Mouse (Mus musculus): Measurements from ENCODE around the gene Anapc15. TPM values are rescaled to one million over a fixed set of nuclear protein-coding genes. Genes with fewer than 3 reads are reported as not detected.
"Not testable (repeated sequence)": the region's sequence is repeated elsewhere in the genome, so short reads cannot be mapped to it uniquely, and the experiment has no call there.

The Anapc15 gene
- total RNA-seq, 2 experiments from 2014 or later = 37.0 to 40.0 TPM

DNA sequence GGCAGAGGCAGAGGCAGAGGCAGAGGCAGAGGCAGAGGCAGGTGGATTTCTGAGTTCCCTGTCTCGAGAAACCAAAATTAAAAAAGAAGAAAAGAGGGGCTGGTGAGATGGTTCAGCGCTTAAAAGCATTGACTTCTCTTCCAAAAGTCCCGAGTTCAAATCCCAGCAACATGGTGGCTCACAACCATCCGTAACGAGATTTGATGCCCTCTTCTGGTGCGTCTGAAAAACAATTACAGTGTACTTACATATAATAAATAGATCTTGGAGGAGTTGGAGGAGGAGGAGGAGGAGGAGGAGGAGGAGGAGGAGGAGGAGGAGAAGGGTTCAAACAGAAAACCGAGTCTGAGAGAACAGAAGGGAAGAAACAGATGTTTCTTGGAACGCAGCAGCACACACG lies 32.2 kb downstream of the Anapc15 start:
- intact Hi-C loops (cut with DNase I) = loop anchor here (10.0 kb wide), 1 partner anchor 231 kb away; the partner anchor contains the start of gene Clpb
- DNase-seq = no peak

DNA sequence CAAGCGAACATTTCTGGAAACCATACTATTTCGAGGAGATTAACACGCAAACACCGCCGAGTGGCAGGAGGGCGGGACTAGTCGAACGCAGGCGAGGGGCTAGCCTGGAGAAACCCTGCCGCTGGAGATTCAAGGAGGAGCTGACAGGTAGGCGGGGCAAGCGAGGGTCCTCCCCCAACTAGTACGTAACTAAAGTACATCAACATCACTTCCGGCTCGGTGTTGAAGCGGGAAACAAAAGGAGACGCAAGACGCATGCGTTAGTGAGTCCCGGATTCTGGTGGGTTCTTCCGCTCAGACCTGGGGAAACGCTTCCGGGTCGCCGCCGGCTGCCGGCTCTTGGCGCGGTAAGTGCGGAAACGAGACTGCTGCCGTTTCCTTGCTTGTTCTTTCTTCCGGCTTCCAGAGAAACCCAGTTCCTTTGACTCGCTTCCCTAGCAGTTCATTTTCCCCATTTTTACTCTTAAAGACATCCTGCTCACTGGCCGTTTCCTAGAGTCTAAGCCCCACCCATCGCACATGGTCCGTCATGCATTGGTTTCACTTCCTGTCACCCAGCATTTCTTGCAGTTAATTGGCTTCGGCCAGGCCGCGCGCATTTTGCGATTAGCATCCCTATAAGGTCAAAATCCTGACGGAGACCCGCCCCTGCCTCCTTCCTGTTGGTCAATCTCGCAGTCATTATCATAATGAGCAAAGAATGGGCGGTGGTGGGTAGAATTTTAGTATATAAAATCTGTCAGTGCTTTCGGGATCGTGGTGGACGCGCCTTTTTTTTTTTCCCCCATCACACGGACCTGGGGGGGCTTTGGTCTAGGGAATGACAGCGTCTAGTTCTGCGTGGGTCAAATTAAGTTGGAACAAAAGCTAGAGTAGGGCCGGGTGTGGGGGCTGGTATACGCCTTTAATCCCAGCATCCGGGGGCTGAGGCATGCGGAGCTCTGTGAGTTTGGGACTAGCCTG lies 32.9 kb downstream of the Anapc15 start:
- intact Hi-C loops (cut with DNase I) = loop anchor here (10.0 kb wide), 1 partner anchor 232 kb away; the partner anchor contains the start of gene Clpb
- DNase-seq = peak; percentile 98

DNA sequence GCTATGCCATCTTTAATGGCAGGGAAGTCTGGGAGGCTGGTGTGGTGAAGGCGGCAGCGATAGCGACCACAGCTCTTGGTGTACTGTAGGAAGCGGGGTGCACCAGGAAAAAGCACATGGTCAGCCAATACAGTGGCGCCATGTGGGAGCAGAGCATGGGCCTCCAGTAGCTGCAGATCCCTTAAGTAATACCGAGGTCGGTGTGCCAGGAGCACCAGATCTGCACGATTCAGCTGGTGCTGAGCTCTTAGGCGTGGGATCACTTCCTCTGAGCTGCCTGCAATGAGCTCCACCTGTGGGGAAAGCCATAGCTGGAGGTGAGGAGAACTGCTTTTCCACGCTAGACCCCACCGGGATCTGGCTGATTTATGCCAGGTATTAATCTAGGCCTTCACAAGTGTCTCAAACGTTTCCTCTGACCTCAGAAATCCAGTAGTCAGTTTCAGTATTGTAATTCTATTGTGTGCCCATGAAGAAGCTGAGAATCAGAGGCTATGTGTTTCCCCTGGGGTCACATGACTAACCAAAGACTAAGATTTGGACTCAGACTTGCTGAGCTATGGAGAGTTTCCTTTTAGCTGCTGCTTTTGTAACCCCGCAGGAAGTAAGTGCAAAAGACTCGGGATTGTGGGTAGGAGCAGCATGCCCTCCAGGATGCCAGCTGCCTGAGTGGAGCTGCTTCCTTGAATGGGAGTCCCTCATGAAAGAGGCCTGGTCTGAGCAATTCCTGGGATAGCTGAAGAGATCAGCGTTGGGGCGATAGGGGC lies 37.0 kb downstream of the Anapc15 start:
- DNase-seq = no peak
- intact Hi-C loops (cut with DNase I) = no loop called here

DNA sequence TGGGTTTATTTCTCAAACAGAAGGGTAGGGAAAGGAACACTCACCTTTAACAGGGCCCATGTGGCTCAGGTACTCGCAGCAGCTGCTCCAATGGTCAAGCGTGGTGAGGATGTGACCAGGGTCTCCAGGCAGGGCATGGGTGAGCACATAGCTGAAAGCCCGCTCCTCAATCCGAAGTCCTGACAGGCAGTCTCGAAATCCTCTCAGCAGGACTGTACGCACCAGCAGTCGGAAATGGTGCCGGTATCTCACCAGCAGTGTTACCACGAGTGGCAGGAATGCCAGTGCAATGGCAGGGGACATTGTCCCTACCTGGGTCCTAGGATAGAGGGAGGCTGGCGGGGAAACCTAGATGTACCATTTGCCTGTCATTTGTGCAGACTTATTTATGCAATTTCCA lies 38.5 kb downstream of the Anapc15 start:
- intact Hi-C loops (cut with DNase I) = no loop called here
- no peak for DNase-seq

DNA sequence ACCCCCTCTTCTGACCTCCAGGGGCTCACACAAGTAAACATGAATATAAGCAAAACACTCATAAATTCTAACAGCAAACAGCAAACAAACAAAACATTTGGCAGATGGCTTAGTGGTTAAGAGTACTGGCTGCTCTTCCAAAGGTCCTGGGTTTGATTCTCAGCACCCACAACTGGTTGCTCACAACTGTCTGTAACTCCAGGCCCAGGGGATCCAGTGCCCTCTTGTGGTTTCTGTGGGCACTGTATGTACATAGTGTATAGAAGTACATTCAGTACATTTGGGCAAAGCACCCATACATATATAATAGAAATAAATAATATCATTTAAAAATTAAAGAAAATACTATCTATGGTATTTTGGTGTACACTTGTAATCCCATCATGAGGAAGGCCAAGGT lies 39.3 kb downstream of the Anapc15 start:
- intact Hi-C loops (cut with DNase I) = no loop called here

DNA sequence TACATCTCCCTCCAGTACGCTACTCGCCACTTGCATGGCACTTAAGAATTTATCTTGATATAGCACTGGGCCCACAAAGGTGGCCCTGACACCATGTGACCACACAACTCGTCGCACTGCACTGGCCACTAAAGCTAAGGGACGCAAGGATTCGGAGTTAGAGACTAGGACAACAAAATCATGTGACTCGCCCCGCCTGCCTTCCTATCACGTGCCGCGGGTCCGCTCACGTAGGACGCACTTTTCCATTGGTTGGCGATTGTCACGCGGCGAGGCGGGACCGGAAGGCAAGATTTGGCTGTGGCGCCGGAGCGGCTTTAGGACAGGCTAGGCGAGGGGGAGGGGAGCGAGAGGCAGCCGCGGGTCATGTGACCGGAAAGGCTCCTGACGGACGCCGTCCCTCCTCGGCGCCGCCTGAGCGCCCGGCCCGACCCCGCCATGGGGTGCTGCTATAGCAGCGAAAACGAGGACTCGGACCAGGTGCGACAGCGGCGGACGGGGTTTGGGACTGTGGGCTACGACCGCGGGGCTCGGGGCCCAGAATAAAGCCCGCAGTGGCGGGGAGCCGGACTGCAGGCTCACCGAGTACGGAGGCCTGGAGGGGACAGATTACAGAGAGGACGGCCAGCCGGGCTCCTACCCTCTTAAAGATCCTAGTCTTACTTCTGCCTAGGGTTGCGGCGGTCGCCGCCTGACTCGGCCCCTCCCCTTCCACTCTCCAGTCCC lies 42.2 kb downstream of the Anapc15 start, which contains the start of gene Lamtor1:
TSS of gene Lamtor1 (plus strand) at position 344 of the 726 bp plus-strand sequence.
- intact Hi-C loops (cut with DNase I) = no loop called here
- DNase-seq = peak; percentile 100

More for the DNA sequence above, 39.3 kb downstream of the Anapc15 start:
- DNase-seq = no peak

DNA sequence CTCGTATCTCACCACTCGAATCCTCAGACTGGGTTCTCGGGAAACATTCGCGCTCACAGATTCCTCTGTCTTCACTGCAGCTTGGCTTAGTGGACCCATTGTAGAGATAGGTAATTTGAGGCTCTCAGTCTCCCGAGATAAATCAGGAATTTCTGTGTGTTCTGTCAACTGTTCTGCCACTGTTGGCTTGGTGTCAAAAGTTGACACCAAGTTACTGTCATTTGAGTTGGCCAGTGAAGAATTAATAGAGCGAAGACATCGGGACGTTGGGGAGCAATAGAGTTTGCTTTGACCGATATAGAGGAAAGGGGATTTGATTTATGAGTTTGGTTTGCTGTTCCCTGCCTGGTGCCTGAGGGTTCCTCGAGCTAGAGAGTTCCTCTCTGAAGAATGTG lies 42.8 kb downstream of the Anapc15 start, which contains the start of gene Tomt:
TSS of gene Tomt (minus strand) at position 73 of the 395 bp plus-strand sequence.
- DNase-seq = no peak
- intact Hi-C loops (cut with DNase I) = no loop called here

DNA sequence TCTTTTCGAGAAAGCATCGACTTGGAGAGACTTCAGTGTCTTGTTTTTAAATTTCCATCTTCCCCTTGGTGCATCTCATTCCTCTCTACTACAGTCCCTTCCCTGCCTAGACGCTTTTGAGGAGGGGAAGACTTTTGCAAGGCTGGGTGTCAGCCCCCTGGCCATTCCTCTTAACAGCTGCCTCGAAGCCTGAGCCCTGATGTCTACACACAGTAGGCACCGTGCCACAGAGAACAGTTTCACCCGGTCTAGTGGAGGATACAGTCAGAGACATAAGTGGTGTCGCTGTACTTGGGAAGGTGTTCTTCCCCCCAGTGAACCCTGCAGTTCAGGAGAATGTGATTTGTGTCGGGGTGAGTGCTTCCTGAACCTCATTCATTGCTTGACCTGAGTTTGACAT lies 43.2 kb downstream of the Anapc15 start:
- intact Hi-C loops (cut with DNase I) = no loop called here
- no peak for DNase-seq

DNA sequence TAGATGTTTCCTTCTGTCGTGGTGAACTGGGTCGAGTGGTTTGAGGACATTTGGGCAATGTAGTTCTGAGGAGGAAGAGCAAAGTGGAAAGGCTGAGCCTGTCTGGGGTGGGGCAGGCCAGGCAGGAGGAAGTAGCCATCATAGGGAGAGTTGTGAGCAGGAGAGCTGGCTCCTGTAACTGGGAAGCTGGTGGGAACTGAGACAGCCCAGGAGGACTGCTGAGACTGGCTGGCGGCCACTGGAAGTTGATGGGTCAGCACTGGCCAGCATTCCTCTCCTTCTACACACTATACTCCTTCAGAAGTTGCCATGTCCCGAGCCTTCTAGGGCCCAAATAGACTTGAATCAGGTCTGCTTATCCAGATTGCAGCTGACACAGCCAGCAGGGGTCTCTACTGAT lies 44.9 kb downstream of the Anapc15 start:
- intact Hi-C loops (cut with DNase I) = no loop called here
- no peak for DNase-seq

DNA sequence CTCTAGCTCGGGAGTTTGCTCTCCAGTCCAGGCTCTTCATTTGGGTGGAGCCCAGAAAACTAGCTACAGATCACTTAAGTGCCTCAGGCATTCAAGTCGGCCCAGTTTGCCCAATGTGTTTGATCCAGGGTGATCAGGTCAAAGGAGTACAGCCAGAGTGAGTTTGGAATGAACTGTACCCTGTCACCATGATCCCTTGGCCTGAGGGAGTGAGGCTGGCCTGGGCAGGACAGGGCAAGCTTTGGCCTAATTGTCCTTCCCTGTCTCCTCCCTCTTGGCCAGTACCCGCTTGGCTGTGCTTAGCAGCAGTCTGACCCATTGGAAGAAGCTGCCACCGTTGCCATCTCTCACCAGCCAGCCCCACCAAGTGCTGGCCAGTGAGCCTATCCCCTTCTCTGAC lies 46.6 kb downstream of the Anapc15 start:
- intact Hi-C loops (cut with DNase I) = loop anchor here (10.0 kb wide), 1 partner anchor 165 kb away; no protein-coding TSS in a partner anchor

DNA sequence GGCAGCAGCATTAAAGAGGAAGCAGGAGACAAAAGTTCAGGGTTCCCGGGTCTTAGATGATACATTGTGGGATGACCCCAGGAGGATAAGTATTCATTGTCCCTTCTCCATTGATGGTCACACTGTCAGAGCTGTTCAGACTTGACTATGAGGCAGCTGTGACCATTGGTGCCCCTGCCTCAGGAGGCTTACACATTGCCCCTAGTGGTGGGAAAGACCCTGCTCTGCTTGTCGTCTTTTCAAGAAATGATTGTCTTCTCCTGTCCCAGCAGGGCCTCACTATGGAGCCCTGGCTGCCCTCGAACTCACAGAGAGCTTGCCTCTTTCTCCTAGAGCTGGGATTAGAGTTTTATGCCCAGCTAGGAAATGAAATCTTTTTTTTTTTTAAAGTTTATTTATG lies 48.5 kb downstream of the Anapc15 start:
- intact Hi-C loops (cut with DNase I) = loop anchor here (10.0 kb wide), 1 partner anchor 163 kb away; no protein-coding TSS in a partner anchor
- DNase-seq = no peak

More for the DNA sequence above, 46.6 kb downstream of the Anapc15 start:
- no peak for DNase-seq

DNA sequence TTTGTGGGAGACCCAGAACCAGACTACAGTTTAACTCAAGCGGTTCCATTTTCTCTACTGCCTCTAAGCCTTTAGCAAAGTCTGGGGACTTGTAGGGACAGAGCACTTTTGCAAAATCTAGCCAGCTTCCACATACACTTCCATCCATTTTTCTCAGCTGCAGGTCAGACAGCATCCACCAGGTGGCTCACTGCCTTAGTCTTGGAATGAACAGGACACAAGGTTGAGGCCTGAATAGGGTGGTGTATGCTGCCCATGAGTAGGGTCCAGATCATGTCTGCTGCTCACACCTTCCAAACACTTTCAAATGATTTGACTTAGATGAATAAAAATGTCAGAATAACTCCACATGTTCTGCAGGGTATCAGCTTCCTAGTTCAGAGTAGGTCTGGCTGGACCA lies 54.6 kb downstream of the Anapc15 start:
- DNase-seq = peak; percentile 59
- intact Hi-C loops (cut with DNase I) = loop anchor here (10.0 kb wide), 1 partner anchor 157 kb away; no protein-coding TSS in a partner anchor

DNA sequence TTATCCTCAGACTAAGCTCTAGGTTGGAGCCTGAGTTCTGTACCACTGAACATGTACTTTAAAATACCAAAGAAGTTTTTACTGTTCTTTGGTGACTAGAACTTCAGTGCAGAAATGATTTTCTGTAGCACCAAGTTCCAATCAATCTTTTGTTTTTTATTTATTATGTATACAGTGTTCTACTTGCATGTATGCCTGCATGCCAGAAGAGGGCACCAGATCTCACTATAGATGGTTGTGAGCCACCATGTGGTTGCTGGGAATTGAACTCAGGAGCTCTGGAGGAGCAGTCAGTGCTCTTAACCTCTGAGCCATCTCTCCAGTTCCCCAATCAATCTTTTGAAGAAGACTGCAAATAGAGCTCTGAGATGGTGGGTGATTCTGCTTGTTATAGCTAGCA lies 62.4 kb downstream of the Anapc15 start:
- intact Hi-C loops (cut with DNase I) = not testable (repeated sequence)

DNA sequence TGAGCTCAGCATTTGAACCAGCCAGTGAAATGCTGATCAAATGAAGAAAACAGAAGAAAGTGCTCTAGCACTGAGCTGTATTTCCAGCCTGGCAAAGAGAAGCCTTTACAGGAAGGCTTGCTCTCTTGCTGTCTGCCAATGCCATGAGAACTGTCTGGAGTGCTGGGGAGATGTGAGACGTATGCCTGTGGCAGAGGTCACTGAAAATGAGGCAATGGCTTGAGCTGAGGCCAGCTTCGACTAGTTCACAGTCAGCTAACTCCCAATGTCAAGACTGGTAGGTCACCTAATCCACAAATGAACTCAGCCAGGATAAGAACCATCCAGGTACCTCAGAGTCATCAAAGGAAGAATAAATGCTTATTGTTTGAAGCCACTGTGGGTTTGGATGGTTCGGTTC lies 64.6 kb downstream of the Anapc15 start:
- intact Hi-C loops (cut with DNase I) = no loop called here
- no peak for DNase-seq

More for the DNA sequence above, 62.4 kb downstream of the Anapc15 start:
- DNase-seq = not testable (repeated sequence)

DNA sequence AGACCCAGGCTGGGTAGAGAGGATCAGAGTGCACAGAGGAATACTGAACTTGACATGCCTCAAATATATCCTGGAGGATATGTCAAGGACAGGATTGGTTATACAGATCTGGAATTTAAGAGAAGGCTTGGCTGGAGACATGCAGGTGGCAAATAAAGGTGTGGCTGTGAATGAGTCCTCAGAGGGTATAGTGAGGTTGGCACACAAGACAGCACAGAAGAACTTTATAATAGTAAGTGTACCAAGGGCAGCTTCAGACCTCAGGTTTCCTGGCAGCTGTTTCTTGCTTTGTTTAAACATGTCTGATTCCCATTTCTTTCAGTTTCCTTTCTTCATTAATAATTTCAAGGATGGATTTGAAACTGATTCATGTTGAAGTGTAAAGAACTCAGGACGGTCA lies 69.0 kb downstream of the Anapc15 start:
- DNase-seq = no peak
- intact Hi-C loops (cut with DNase I) = no loop called here

DNA sequence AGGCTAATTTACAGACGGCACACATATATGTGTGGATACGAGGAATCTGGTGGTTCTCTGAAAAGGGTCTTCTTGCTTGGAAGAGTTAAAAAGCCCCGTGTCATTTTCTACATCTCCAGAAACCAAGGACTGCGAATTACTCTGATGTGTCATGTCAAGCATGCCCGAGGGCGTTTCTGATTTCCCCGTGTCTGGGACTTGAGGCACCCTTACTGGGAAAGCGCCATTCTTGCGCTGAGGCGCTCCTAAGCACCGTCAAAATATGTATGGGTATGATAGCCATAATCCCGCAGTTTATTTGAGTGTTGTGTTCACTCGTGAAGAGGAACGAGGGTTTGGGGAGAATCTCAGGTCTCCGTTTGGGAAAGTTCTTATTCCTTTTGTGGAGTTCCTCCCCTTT lies 69.8 kb downstream of the Anapc15 start:
- intact Hi-C loops (cut with DNase I) = no loop called here
- peak; percentile 23 for DNase-seq

DNA sequence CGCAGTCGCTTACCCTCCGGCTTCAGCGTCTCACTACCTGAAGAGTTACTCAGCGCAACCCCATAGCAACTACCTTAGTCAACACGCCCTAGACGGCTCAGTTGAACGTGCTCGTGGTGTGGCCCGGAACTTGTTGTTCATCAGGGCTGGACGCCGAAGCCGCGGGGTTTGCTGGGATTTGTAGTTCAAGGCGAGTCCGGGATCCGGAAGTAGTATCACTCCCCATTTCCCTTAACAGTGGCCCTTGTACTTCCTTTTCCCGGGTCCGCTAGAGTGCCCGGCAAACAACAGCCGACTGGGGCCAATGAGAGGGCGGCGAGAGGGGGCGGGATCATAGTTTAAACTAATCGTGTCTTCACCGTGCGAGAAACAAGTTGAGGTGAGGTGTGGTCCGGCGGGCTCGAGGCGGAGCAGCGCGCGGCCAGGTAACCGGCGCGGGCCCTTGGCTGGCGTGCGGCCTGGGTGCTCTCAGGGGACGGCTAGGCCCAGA lies 70.3 kb downstream of the Anapc15 start, which contains the start of the genes Lrrc51 and Numa1:
TSS of gene Lrrc51 (minus strand) at position 145 of the 490 bp plus-strand sequence.
TSS of gene Numa1 (plus strand) at position 361 of the 490 bp plus-strand sequence.
- intact Hi-C loops (cut with DNase I) = no loop called here
- DNase-seq = peak; percentile 95

DNA sequence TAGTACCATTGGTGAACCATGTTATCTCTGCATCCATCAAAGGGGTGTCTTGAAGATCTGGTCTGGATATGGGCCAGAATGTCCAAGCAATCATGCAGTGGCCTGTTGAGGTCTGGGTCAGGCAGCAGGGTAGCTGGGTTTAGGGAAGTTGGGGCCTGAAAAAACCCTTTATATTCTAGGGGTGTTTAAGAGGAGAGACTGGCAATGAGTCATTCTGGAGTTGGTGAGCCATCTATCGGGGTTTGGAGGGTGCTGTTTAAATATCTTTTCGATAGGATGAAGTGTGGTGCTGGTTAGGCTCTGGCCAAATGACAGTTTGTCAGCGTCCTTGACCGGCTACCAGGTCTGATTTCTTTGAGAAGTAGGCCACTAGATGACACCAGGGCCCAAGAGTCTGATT lies 72.4 kb downstream of the Anapc15 start:
- intact Hi-C loops (cut with DNase I) = no loop called here

DNA sequence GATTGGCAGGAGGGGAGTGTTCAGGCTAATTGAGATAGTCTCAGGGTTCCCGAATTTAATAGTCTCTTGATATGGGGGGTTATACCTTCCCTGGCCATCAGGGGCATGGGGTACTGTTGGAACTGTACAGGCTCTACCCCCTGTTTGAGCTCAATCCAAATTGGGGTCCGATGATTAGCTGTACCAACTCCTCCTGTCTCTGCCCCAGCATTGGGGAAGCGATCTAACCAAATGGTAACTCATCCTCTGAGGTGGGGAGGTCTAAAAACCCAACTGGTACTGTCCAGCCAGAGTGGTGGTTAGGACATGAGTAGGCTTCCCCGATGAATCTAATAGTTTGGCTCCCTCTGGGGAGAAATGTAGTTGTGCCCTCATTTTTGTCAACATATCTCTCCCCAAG lies 73.5 kb downstream of the Anapc15 start:
- no peak for DNase-seq
- intact Hi-C loops (cut with DNase I) = no loop called here

More for the DNA sequence above, 72.4 kb downstream of the Anapc15 start:
- DNase-seq = no peak

DNA sequence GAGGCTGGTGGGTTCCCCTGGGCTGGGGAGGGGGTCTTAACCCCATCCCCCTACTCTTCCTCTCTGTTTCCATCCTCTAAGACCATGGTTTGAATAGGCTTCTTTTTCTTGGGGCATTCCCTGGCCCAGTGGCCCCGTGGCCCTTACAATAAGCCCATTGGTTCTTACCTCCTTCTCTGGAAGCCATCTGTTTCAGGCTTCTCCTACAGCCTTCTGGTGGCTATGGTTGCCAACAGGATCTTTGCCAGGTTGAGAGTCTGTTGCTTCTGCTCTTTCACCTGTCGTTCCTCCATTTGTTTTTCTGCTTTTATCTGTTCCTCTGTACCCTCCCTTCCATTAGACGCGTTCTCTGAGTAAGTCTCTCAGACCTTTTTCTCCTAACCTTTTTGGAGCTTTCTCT lies 74.1 kb downstream of the Anapc15 start:
- intact Hi-C loops (cut with DNase I) = no loop called here

More for the DNA sequence above, 74.1 kb downstream of the Anapc15 start:
- peak; percentile 70 for DNase-seq
